Mouse (Mus musculus): ENCODE results near the gene Zfp599.

DNA sequence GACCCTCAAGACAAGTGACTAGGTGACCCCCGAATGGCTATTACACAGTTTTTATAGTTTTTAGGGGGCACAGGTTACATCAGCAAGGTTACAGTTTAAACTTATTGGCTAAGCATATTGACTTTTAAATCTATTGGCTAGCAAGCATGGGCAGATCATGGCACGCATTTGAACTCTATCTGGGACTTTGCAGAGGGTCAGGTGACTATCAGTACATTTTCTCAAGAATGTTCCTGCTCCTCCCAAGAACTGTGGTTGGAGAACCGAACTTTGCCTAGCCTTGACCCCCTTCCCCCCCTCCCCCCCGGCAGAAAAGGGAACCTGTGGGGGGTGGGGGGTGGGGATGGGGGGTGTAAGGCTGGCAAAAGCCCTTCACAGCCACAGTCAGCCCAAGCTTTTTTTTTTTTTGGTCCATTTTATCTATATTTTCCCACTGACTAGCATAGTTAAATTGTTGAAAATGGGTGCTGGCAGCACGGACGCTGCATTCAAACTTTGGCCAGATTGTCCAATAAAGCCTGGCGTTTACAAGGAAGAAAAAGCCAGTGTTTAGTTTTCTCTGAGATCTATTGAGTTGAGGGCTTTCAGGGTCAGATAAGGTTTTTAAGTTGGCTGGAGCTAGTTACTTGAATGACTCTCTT lies 30.2 kb downstream of the Zfp599 start:
- TF ChIP-seq CTCF (IDR thresholded peaks at IDR 0.05; ENCODE audit: insufficient read depth, low read length) (no peak), POLR2A (IDR thresholded peaks at IDR 0.05; ENCODE audit: borderline replicate concordance, extremely low read depth, low read depth, low read length) (no peak)

Measured in lung, adult 2 months (tissue).